Mouse (Mus musculus) layer of hippocampus, postnatal 25 days (tissue): ENCODE data around the gene Gm8300. TPM values are rescaled to one million over a fixed set of nuclear protein-coding genes. Genes with fewer than 3 reads are reported as not detected.
"Not testable (repeated sequence)": the region's sequence is repeated elsewhere in the genome, so short reads cannot be mapped to it uniquely, and the experiment has no call there.

Source experiments
- DNase-seq, 2 experiments: peaks; one replicate each; pipeline ENCODE4 v3.0.0; 2022; ENCODE audit warnings: mixed read lengths in 2 of 2, low spot score in 1 of 2; ENCODE audit errors: extremely low spot score in 1 of 2
- total RNA-seq, 2 experiments: library from RNA; stranded (reverse); gene quantifications; 2 replicates each; pipeline ENCODE4 v1.2.3; 2021

Gm8300 gene
- total RNA-seq = not detected

- DNase-seq = not testable (repeated sequence)
Measured at GRCm38 (mm10) chr12:87514016-87514415, at the start of gene Gm8300. Gene Gm8300 (plus strand): TSS chr12:87514316.

DNA sequence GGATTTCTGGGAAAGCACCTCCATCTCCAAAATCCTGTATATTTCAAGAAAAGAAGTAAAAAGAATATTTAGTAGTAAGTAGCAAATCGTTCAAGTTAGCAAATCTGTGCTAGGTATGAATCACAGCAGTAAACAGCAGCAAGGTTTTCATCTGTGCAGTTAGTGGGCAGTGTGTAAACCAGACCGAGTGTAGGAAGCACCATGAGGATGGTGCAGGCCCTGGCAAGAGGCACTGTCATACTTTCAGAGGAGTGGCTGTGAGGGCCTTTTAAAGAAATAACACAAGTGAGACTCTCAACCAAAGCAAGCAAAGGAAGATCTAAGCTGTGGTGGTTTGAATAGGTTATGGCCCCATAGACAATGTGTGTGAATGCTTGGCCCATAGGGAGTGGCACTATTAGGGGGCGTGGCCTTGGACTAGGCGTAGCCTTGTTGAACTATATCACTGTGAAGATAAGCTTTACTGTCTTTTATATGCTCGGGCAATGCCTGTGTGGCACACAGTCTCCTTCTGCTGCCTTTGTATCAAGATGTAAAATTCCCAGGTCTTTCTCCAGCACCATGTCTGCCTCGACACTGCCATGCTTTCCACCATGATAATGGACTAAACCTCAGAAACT is 49.3 kb upstream of the Gm8300 start:
- DNase-seq = no peak

DNA sequence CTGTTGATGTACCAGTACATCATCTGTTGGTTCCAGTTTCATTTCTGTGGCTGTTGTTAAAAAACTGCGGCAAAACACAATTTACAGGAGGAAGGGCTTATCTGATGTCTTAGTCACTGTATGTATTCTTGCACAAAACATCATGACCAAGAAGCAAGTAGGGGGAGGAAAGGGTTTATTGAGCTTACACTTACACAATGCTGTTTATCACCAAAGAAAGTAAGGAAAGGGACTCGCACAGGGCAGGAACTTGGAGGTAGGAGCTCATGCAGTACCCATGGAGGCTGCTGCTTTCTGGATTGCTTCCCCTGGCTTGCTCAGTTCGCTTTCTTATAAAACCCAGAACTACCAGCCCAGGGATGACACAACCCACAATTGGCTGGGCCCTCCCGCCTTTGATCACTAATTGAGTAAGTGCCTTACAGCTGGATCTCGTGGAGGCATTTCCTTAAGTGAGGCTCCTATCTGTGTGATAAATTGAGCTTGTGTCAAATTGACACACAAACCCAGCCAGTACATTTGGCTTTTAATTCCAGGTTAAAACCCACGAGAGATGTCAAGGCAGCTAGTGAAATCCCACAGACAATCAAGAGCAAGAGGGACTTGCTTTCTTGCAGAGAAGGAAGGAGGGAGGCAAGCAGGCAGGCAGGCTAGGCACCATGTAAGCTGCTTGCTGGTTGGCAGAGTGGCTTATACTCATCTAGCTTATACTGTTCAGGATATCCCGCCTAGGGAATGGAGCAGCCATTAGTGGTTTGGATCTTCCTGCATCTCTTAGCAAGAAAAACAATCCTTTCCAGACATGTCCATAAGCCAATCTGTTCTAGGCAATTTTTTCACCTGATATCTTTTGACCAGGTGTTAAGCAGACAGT is 43.6 kb upstream of the Gm8300 start:
- no peak for DNase-seq

- no peak for DNase-seq
Measured at GRCm38 (mm10) chr12:87471421-87471963, 42.6 kb upstream of the Gm8300 start.

DNA sequence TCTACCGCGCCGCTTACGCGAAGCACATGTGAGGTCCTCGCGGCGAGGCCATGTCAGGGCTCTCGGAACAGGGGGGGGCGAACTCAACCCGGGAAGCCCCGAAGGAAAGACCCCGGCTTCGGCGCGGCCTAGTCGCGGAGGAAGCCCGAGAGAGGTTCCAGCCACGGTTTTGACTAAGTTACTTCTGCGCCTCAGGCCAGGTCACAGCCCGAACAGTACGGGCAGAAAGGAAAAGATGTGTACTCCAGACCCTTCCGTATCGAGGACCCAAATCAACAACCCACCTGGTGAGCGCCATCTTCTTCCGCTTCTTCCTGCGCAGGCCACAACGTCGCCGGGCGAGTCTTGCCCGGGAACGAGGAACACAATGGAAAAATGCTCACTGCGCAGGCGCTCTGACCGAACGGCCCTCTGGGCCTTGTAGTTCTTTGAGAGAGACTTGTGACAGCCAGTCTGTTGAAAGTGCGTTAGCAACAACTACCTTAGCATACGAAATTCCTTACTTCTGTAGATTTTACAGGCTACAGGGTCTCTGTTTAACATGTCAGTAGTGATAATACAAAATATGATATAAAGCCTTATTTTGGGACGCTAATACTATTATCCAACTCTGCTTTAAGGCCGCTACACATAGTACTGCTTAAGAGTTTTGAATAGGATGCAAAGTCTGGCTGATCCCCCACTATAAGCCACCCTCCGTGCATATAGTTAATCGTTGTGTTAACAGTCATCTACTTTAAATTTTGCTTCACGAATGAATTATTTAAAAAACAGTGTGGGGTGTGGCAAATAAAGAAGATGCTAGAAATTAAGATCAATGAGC is 41.9 kb upstream of the Gm8300 start, which contains the start of gene Snw1:
TSS of gene Snw1 (minus strand) at position 311 of the 823 bp plus-strand sequence.
- DNase-seq = peak; percentile 84 to 88

DNA sequence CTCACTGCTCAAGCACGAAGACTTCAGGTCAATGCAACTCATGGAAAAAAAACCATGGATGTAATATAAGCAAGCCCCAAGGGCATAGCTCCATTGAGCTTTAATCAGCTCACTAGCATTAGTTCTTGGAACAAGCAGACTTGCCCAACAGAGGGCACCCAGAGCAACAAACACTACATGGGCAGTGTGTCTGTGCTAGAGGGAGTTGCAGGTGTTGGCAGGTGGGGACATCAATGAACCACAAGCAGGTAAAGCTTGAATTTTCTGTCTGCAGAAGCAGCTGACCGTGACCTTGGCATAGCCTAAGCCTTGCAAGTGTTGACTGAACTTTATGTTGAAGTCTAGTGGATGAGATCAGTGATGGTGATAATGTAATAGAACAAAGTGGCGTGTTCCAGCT is 39.4 kb upstream of the Gm8300 start:
- no peak for DNase-seq

- not testable (repeated sequence) for DNase-seq
Measured at GRCm38 (mm10) chr12:87482482-87482881, 31.6 kb upstream of the Gm8300 start.

GRCm38 (mm10) chr12:87488683-87489082 is 25.4 kb upstream of the Gm8300 start:
- DNase-seq = not testable (repeated sequence)

DNA sequence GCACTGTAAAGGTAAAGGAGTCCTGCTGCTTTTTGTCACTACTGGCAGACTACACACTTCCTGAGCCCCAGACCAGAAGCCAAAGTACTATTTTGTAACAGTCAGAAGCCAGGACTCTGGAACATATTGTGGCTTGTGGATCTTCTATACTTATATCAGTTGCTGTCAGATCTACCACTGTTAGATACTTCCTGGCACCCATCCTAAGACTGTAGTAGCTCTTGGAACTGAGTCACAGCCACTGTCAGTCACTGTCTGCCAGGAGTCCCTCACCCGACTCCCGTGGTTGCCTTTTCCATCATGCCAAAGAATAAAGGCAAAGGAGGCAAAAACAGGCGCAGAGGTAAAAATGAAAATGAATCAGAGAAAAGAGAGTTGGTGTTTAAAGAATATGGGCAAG is 19.7 kb upstream of the Gm8300 start, which contains the start of gene Gm5788:
TSS of gene Gm5788 (plus strand) at position 301 of the 400 bp plus-strand sequence.
- DNase-seq = not testable (repeated sequence)

DNA sequence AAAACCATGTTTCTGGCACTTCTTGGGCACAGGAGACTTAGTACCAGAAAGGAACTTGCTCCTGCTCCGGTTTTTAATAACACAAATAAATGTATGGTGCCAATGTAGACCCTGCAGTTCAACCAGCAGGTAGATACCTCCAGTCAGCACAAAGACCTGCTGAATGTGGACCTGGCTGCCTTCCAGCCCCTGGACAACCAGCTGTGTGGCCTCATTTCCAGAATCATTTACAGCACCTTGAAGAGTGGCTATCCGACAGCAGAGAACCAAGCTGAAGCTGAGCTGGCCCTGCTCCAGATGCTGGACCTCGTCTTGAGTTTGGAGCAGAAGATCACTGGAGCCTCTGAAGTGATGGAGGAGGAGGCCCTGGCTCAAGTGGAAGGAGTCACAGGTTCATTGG is 5.5 kb downstream of the Gm8300 start:
- not testable (repeated sequence) for DNase-seq

DNA sequence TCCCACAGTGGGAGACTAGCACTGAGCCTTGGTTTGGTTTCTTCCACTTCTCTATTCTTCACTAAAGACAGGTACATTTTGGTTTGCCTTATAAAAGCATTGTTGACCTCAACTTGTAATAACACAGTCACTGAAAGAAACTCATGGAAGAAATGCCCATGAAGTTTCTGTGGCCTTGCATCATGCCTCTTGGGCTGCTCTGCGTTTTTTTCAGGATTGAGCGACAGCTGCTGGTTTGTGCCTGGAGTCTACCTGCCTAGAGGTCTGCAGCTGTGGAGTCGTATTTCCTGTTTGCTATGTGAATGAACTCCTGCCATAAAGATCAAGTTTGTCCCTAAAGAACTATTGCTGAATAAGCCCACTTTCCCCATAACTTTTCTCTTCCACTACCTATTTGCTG is 29.8 kb downstream of the Gm8300 start:
- no peak for DNase-seq

DNA sequence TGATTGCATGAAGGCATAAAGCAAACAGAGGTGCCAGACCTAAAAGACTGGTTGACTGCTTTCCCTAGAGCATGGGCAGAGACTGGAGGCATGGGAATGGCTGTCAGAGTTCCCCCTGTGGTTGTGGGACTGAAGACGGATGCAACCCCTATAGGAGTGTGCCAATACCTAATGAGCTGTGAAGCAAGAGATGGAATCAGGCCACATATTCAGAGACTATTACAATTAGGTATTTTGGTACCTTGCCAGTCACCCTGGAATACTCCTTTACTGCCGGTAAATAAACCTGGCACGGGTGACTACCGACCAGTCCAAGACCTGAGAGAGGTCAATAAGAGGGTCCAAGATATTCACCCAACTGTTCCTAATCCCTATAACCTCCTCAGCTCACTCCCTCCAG is 36.5 kb downstream of the Gm8300 start:
- not testable (repeated sequence) for DNase-seq

Other genes starting within 250 kb of the Gm8300 start
- gene Vipas39, start 248.1 kb upstream of the Gm8300 start, total RNA-seq = 10 to 100 TPM; 53.9 to 59.5 TPM
- gene Ahsa1, start 247.8 kb upstream of the Gm8300 start, total RNA-seq = 100 to 1,000 TPM; 167 to 194 TPM
- gene Ism2, start 214.6 kb upstream of the Gm8300 start, total RNA-seq = under 1 TPM; 0.25 to 0.70 TPM
- 10 to 100 TPM; 30.8 to 41.6 TPM for gene Sptlc2, start 126.0 kb upstream of the Gm8300 start, total RNA-seq
- gene Slirp, start 70.4 kb upstream of the Gm8300 start, total RNA-seq = 100 to 1,000 TPM in 1 of 2 experiments, 10 to 100 TPM in 1; 98.9 to 101 TPM
- 10 to 100 TPM; 17.3 to 20.9 TPM for gene Alkbh1, start 70.3 kb upstream of the Gm8300 start, total RNA-seq
- 10 to 100 TPM; 60.3 to 68.2 TPM for gene Snw1, start 42.0 kb upstream of the Gm8300 start, total RNA-seq
- not detected for gene Gm5788, start 19.6 kb upstream of the Gm8300 start, total RNA-seq
- not detected for gene Oog1, start 88.4 kb downstream of the Gm8300 start, total RNA-seq
- gene Gm4027, start 104.6 kb downstream of the Gm8300 start, total RNA-seq = not detected
- not detected for gene Gm16381, start 130.3 kb downstream of the Gm8300 start, total RNA-seq